Mouse (Mus musculus): ENCODE results near the gene Camk2n2. TPM values are rescaled to one million over a fixed set of nuclear protein-coding genes. Genes with fewer than 3 reads are reported as not detected.

The Camk2n2 gene
- polyA plus RNA-seq, 1 experiment from 2014 or later, result 0.42 TPM

DNA sequence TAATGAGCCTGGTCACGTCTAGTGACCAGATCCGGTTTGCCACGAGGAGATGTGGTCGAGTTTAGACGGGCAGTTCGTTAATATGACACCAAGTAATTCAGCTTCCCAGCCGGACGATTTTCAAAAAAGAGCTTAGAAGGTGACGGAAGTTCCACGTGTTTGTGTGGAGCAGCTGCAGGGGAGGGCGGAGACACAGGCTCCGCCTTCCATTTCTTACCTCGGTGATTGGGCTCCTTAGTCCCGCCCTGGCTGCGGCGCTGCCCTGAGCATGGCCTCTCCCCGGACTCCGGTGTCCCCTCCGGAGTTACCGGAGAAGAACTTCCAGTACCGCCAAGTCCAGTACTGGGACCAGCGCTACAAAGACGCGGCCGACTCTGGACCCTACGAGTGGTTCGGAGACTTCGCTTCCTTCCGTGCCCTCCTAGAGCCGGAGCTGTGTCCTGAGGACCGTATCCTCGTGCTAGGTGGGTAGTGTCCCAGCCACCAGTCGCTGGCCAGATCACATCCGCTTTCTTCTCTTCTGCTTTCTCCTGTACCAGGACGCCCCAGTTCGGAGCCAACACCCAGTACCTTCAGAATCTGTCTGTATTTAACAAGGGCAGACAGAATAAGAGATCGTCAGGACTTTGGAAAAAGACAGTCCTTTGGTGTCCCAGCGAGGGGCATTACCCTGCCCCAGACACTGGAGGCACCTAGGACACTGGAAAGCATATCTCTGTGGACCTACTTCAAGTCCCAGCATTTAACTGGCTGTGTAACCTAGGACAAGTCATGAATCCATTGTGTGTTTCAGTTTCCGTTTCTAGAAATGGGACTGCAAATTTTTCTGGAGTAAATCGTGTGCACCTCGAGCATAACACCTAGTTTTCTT, 9.5 kb downstream of the Camk2n2 start, which contains the start of the genes Eef1akmt4, Gm49333 and Alg3:
Gene Eef1akmt4, plus strand, starts transcription at position 237 of the 871 bp plus-strand sequence.
Gene Gm49333, plus strand, starts transcription at position 254 of the 871 bp plus-strand sequence.
Gene Alg3, minus strand, starts transcription at position 379 of the 871 bp plus-strand sequence.
- TF ChIP-seq CTCF (IDR thresholded peaks at IDR 0.05), result no peak
- TF ChIP-seq EP300 (IDR thresholded peaks at IDR 0.05), result 0 out of 2 replicates have a peak, but pooled peaks have one; percentile 9
- H3K4me1 ChIP-seq (ENCODE audit: insufficient read depth, low read depth, low read length), result no peaks in the 10 kb centered on the region; the same call in 1 of the 2 replicates
- ATAC-seq (peak; percentile 99), DNase-seq (ENCODE audit: low spot score) (peak; percentile 98)
- H3K9ac ChIP-seq (replicated peaks; ENCODE audit: low read depth), result peak within 1 kb of the TSS; percentile 50
- H3K9me3 ChIP-seq (ENCODE audit: low read length), result no peaks in the 10 kb centered on the region
- peak within 1 kb of the TSS; percentile 59 for H3K4me3 ChIP-seq (ENCODE audit: low read depth, low read length)
- H3K4me2 ChIP-seq (replicated peaks; ENCODE audit: low read depth, low read length), result peak within 1 kb of the TSS; percentile 82
- no peaks in the 10 kb centered on the region for H3K27me3 ChIP-seq (replicated peaks; ENCODE audit: insufficient read depth, low read length)
- peak within 1 kb of the TSS; percentile 65 for H3K27ac ChIP-seq (ENCODE audit: low read length)
- 1% methylated on average over 41 of the region's 41 CpGs for WGBS
- 0 out of 2 replicates have a peak, but pooled peaks cover 2% of the 10 kb centered on the region for H3K36me3 ChIP-seq (ENCODE audit: insufficient read depth, low read length)

DNA sequence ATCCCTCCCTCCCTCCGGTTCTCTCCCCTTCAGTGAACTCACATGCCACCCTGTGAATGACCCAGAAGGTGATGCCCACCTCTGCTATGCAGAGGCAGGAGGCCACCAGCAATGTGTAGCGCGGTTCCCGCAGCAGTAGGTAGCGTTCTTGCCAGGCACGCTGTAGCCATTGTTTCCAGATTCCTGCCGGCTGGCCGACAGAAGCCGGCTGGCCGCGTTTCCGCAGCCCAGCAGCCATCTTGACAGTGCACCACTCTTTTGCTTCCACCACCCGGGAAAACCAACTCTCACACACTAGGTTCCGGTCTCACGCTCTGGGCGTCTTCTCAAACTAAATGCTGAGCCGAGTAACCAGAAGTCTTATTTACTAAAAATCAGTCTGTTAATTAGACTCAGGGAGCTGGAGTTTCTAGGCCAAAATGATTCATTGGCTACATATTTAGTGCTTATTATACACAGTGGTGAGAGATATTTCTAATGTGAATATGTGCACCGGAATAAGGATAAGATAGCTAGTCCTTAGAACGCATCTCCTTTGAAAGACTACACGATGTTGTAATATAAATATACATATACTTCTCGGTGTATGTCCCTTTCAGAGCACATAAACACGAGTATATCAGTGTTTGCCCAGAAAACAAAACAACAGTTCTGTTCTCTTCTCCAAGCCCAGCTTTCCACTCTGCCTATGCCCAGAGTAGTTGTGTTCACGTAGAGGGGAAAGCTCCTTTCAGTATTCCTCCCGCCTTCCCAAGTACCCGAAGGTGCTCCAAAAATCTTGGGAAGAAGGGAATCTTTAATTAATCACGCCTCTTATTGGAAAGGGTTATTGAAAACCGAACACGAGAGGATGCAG, 10.4 kb downstream of the Camk2n2 start:
- ATAC-seq, result peak; percentile 66
- H3K36me3 ChIP-seq (ENCODE audit: insufficient read depth, low read length), result 0 out of 2 replicates have a peak, but pooled peaks cover 7% of the 10 kb centered on the region
- H3K9ac ChIP-seq (replicated peaks; ENCODE audit: low read depth), result peak overlapping the region; percentile 50
- H3K27ac ChIP-seq (ENCODE audit: low read length), result peak overlapping the region; percentile 65
- no peaks in the 10 kb centered on the region; the same call in 1 of the 2 replicates for H3K4me1 ChIP-seq (ENCODE audit: insufficient read depth, low read depth, low read length)
- no peaks in the 10 kb centered on the region for H3K27me3 ChIP-seq (replicated peaks; ENCODE audit: insufficient read depth, low read length)
- WGBS, result under 1% methylated on average over 28 of the region's 28 CpGs
- no peaks in the 10 kb centered on the region for H3K9me3 ChIP-seq (ENCODE audit: low read length)
- H3K4me2 ChIP-seq (replicated peaks; ENCODE audit: low read depth, low read length), result peak overlapping the region; percentile 82
- TF ChIP-seq CTCF (IDR thresholded peaks at IDR 0.05) (no peak), EP300 (IDR thresholded peaks at IDR 0.05) (no peak)
- peak overlapping the region; percentile 59 for H3K4me3 ChIP-seq (ENCODE audit: low read depth, low read length)
- DNase-seq (ENCODE audit: low spot score), result peak; percentile 85

DNA sequence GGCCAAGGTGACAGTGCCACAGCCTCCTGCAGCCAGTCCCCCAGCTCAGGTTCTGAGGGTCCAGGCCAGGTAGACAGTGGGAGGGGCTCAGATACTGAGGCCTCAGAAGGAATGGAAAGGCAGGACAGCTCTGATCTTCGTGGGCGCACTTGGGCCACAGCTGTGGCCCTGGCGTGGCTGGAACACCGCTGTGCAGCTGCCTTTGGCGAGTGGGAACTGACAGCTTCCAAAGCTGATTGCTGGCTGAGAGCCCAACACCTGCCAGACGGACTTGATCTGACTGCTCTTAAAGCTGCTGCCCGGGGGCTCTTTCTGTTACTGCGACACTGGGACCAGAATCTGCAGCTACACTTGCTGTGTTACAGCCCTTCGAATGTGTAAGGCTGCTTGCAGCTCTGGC, 16.4 kb downstream of the Camk2n2 start:
- no peak overlapping the region for H3K9ac ChIP-seq (replicated peaks; ENCODE audit: low read depth)
- no peak for DNase-seq (ENCODE audit: low spot score)
- H3K9me3 ChIP-seq (ENCODE audit: low read length), result no peaks in the 10 kb centered on the region
- no peaks in the 10 kb centered on the region for H3K4me1 ChIP-seq (ENCODE audit: insufficient read depth, low read depth, low read length)
- 0 out of 2 replicates have a peak, but pooled peaks cover 13% of the 10 kb centered on the region for H3K36me3 ChIP-seq (ENCODE audit: insufficient read depth, low read length)
- H3K4me3 ChIP-seq (ENCODE audit: low read depth, low read length), result no peak overlapping the region
- no peak for ATAC-seq
- H3K27me3 ChIP-seq (replicated peaks; ENCODE audit: insufficient read depth, low read length), result no peaks in the 10 kb centered on the region
- TF ChIP-seq CTCF (IDR thresholded peaks at IDR 0.05) (no peak), EP300 (IDR thresholded peaks at IDR 0.05) (no peak)
- no peak overlapping the region for H3K27ac ChIP-seq (ENCODE audit: low read length)
- WGBS, result 77% methylated on average over 9 of the region's 9 CpGs
- no peak overlapping the region for H3K4me2 ChIP-seq (replicated peaks; ENCODE audit: low read depth, low read length)

DNA sequence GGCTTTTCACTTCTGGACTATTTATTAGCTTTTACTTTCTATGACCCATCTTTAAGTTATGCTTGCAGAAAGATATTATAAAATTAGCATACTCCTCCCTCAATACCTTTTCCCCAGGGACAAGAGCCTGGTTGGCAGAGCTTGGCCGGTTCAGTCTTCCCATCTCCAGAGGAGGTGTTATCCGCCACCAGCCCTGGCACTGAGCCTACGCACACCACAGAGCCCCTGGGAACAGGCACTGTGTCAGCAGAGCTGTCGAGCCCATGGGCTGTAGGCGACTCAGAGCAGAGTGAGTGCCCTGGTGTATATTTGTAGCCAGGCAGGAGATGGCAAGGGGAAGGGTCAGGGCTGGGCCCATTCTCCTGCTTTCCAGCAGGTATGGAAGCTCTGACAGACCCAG, 20.6 kb downstream of the Camk2n2 start:
- no peaks in the 10 kb centered on the region for H3K27me3 ChIP-seq (replicated peaks; ENCODE audit: insufficient read depth, low read length)
- H3K36me3 ChIP-seq (ENCODE audit: insufficient read depth, low read length), result 0 out of 2 replicates have a peak, but pooled peaks cover 5% of the 10 kb centered on the region
- no peak overlapping the region for H3K4me3 ChIP-seq (ENCODE audit: low read depth, low read length)
- H3K4me1 ChIP-seq (ENCODE audit: insufficient read depth, low read depth, low read length), result no peaks in the 10 kb centered on the region
- DNase-seq (ENCODE audit: low spot score) (no peak), ATAC-seq (no peak)
- no peak overlapping the region for H3K27ac ChIP-seq (ENCODE audit: low read length)
- no peak overlapping the region for H3K4me2 ChIP-seq (replicated peaks; ENCODE audit: low read depth, low read length)
- no peak overlapping the region for H3K9ac ChIP-seq (replicated peaks; ENCODE audit: low read depth)
- WGBS, result 59% methylated on average over 5 of the region's 5 CpGs
- TF ChIP-seq EP300 (IDR thresholded peaks at IDR 0.05), result no peak
- no peak for TF ChIP-seq CTCF (IDR thresholded peaks at IDR 0.05)
- H3K9me3 ChIP-seq (ENCODE audit: low read length), result no peaks in the 10 kb centered on the region

DNA sequence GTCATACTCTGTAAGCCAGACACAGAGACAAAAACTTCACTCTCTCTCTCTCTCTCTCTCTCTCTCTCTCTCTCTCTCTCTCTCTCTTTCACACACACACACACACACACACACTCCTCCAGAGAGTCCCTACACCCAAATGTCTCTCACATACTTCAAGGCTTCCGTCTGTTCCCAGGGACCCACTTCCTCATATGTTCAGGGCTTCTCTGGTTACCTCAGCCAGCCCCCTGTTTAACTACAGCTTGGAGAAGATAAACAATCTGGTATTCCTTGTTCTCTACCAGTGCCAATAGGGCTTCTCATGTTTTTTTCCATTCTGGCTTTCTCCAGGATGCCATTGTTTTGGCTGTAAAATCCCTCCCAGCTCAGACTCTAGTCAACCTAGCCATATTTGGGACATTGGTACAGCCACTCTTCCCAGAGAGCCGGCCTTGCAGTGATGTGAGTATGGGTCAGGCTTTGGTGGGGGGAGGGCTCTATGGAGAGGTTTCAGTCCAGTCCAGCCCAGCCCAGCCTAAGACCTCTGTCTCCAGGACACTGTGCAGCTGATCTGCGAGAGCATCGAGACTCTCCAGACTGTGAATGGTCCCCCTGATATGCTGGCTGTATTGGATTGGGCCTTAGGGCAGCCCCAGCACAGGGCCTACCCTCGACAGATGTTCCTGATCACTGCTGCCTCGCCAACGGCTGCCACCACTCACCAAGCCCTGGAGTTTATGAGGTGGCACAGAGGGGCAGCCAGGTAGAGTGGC, 24.2 kb downstream of the Camk2n2 start:
- no peaks in the 10 kb centered on the region for H3K4me1 ChIP-seq (ENCODE audit: insufficient read depth, low read depth, low read length)
- H3K36me3 ChIP-seq (ENCODE audit: insufficient read depth, low read length), result no peaks in the 10 kb centered on the region
- 40% methylated on average over 7 of the region's 7 CpGs for WGBS
- H3K9ac ChIP-seq (replicated peaks; ENCODE audit: low read depth), result no peak overlapping the region
- DNase-seq (ENCODE audit: low spot score) (no peak), ATAC-seq (no peak)
- no peak overlapping the region for H3K27ac ChIP-seq (ENCODE audit: low read length)
- TF ChIP-seq CTCF (IDR thresholded peaks at IDR 0.05), result no peak
- no peak for TF ChIP-seq EP300 (IDR thresholded peaks at IDR 0.05)
- no peaks in the 10 kb centered on the region for H3K9me3 ChIP-seq (ENCODE audit: low read length)
- 0 out of 2 replicates have a peak, but pooled peaks cover 9% of the 10 kb centered on the region for H3K27me3 ChIP-seq (replicated peaks; ENCODE audit: insufficient read depth, low read length)
- H3K4me3 ChIP-seq (ENCODE audit: low read depth, low read length), result no peak overlapping the region
- no peak overlapping the region for H3K4me2 ChIP-seq (replicated peaks; ENCODE audit: low read depth, low read length)
